Mouse (Mus musculus) ES-Bruce4 (cell line): ENCODE measurements around the gene Sept9. TPM values are rescaled to one million over a fixed set of nuclear protein-coding genes. Genes with fewer than 3 reads are reported as not detected.

Experiments
- H3K27ac ChIP-seq: 2 replicates; pipeline ENCODE4 v1.5.1; 2012; ENCODE audit warnings: low read length, inconsistent platforms; ENCODE audit not compliant: insufficient read depth
- H3K27me3 ChIP-seq: 2 replicates; pipeline ENCODE4 v1.6.1; 2012; ENCODE audit warnings: mild to moderate bottlenecking, low read length, inconsistent platforms; ENCODE audit not compliant: control insufficient read depth, poor library complexity, insufficient read depth, severe bottlenecking
- H3K36me3 ChIP-seq: 2 replicates; pipeline ENCODE4 v1.6.1; 2012; ENCODE audit warnings: inconsistent platforms, mild to moderate bottlenecking, low read length, moderate library complexity; ENCODE audit not compliant: control insufficient read depth, poor library complexity, insufficient read depth, severe bottlenecking
- H3K4me1 ChIP-seq: one replicate; pipeline ENCODE4 v1.8.1; 2011; ENCODE audit warnings: low read length; ENCODE audit not compliant: control insufficient read depth, insufficient read depth
- H3K4me3 ChIP-seq: 2 replicates; pipeline ENCODE4 v1.5.1; 2011; ENCODE audit warnings: low read depth, mild to moderate bottlenecking, low read length
- H3K9ac ChIP-seq: 2 replicates; pipeline ENCODE4 v1.6.1; 2012; ENCODE audit warnings: low read depth, mild to moderate bottlenecking, inconsistent platforms; ENCODE audit not compliant: poor library complexity, severe bottlenecking
- H3K9me3 ChIP-seq: replicated peaks from 2 replicates; pipeline ENCODE4 v1.6.1; 2012; ENCODE audit warnings: mild to moderate bottlenecking, low read length, inconsistent platforms; ENCODE audit not compliant: control insufficient read depth, poor library complexity, insufficient read depth, severe bottlenecking
- CTCF ChIP-seq: IDR thresholded peaks from one replicate; pipeline ENCODE4 v1.8.1; 2011; ENCODE audit warnings: low read depth, low read length
- EP300 ChIP-seq: IDR thresholded peaks from 2 replicates; pipeline ENCODE4 v1.6.1; 2011; ENCODE audit warnings: low read depth, low read length; ENCODE audit not compliant: insufficient read depth
- POLR2A ChIP-seq: IDR thresholded peaks from one replicate; pipeline ENCODE4 v1.8.1; 2011; ENCODE audit warnings: low read length; ENCODE audit not compliant: insufficient read depth
- polyA plus RNA-seq: library from polyadenylated mRNA; stranded (reverse); fragments of >200 nt; gene quantifications from 2 replicates; pipeline ENCODE4 v1.2.4, GENCODE M21; 2011; ENCODE audit warnings: low read depth; ENCODE audit not compliant: missing spikeins, insufficient read depth, insufficient read length

Sept9 gene
- polyA plus RNA-seq, 1 experiment: 123 TPM

GRCm38 (mm10) chr11:117265981-117266905 lies 66.8 kb downstream of the Sept9 start:
- Histone ChIP-seq H3K36me3 (no peaks in the 10 kb centered on the region), H3K27me3 (no peaks in the 10 kb centered on the region), H3K27ac (no peak overlapping the region), H3K4me1 (peaks cover 14% of the 10 kb centered on the region), H3K9ac (peak overlapping the region; percentile 71), H3K9me3 (no peaks in the 10 kb centered on the region), H3K4me3 (peak overlapping the region; percentile 71)
- no peak for TF ChIP-seq POLR2A
- no peak for TF ChIP-seq CTCF
- TF ChIP-seq EP300: no peak

GRCm38 (mm10) chr11:117266906-117267721 lies 67.7 kb downstream of the Sept9 start:
- Histone ChIP-seq H3K27me3 (no peaks in the 10 kb centered on the region), H3K4me1 (peaks cover 14% of the 10 kb centered on the region), H3K36me3 (no peaks in the 10 kb centered on the region), H3K4me3 (peak overlapping the region; percentile 71), H3K9ac (peak overlapping the region; percentile 71), H3K9me3 (no peaks in the 10 kb centered on the region), H3K27ac (0 out of 2 replicates have a peak overlapping the region, but pooled peaks have one; percentile 1)
- 0 out of 2 replicates have a peak, but pooled peaks have one; percentile 31 for TF ChIP-seq EP300
- TF ChIP-seq POLR2A: no peak
- TF ChIP-seq CTCF: peak; percentile 54

GRCm38 (mm10) chr11:117267828-117268227 lies 68.4 kb downstream of the Sept9 start:
- H3K27ac ChIP-seq: no peak overlapping the region
- peaks cover 14% of the 10 kb centered on the region for H3K4me1 ChIP-seq
- no peaks in the 10 kb centered on the region for H3K27me3 ChIP-seq
- H3K36me3 ChIP-seq: no peaks in the 10 kb centered on the region
- no peak overlapping the region for H3K4me3 ChIP-seq
- no peaks in the 10 kb centered on the region for H3K9me3 ChIP-seq
- no peak overlapping the region for H3K9ac ChIP-seq
- TF ChIP-seq POLR2A (no peak), CTCF (no peak)

- Histone ChIP-seq H3K9ac (no peak overlapping the region), H3K4me1 (peaks cover 12% of the 10 kb centered on the region), H3K9me3 (no peaks in the 10 kb centered on the region), H3K27ac (no peak overlapping the region), H3K27me3 (no peaks in the 10 kb centered on the region), H3K4me3 (no peak overlapping the region), H3K36me3 (no peaks in the 10 kb centered on the region)
- no peak for TF ChIP-seq CTCF
- no peak for TF ChIP-seq EP300
- no peak for TF ChIP-seq POLR2A
Measured at GRCm38 (mm10) chr11:117268304-117268956, 69.0 kb downstream of the Sept9 start.

- no peaks in the 10 kb centered on the region for H3K27me3 ChIP-seq
- no peak overlapping the region for H3K9ac ChIP-seq
- no peaks in the 10 kb centered on the region for H3K9me3 ChIP-seq
- TF ChIP-seq CTCF: no peak
- no peak for TF ChIP-seq EP300
- no peak overlapping the region for H3K27ac ChIP-seq
- H3K4me3 ChIP-seq: no peak overlapping the region
- H3K4me1 ChIP-seq: peaks cover 7% of the 10 kb centered on the region
- H3K36me3 ChIP-seq: no peaks in the 10 kb centered on the region
Measured at GRCm38 (mm10) chr11:117269053-117269702, 69.7 kb downstream of the Sept9 start.
